Comparison of ENCODE assay signal across 29 mouse cellular contexts in genomic region chr10:12743717-12744116, GRCm38 (mm10).
"Had no signal": no experiment of that assay in that cellular context is flagged by ENCODE, and none has a peak within 500 bp of the region (broad histone marks: within the 10 kb centered on the region; RNA-seq: fewer than 3 reads in every experiment).

No protein-coding gene starts in this region.

- DNase-seq: gastrocnemius, adult 2 months; gastrocnemius, postnatal 10 days; gastrocnemius, postnatal 25 days; heart, adult 18-20 months; heart, postnatal 14 days; heart, postnatal 36 days; kidney, adult 11 months; kidney, adult 2 months; kidney, adult 9 months; kidney, postnatal 14 days; kidney, postnatal 4 days; liver; liver, embryonic 13.5 days had no signal

- H3K27me3 ChIP-seq: heart, embryonic 13.5 days; heart, embryonic 15.5 days; hindbrain, embryonic 12.5 days; intestine, embryonic 15.5 days; kidney, embryonic 15.5 days; limb, embryonic 12.5 days; liver, embryonic 13.5 days had no signal

- H3K9ac ChIP-seq: heart, embryonic 13.5 days; heart, embryonic 15.5 days; hindbrain, embryonic 12.5 days; hindbrain, embryonic 14.5 days; intestine, embryonic 15.5 days; kidney, embryonic 15.5 days; limb, embryonic 12.5 days; liver, embryonic 13.5 days had no signal

- H3K27ac ChIP-seq: gastrocnemius, adult 2 months; heart, embryonic 10.5 days; heart, embryonic 13.5 days; heart, embryonic 15.5 days; hindbrain, embryonic 10.5 days; hindbrain, embryonic 12.5 days; hindbrain, embryonic 14.5 days; intestine, embryonic 15.5 days; kidney, embryonic 15.5 days; kidney, postnatal 0 days; layer of hippocampus, adult 2 months; left cerebral cortex, adult 2 months; limb, embryonic 10.5 days; limb, embryonic 12.5 days; liver, embryonic 13.5 days had no signal

- H3K4me2 ChIP-seq: heart, embryonic 13.5 days; heart, embryonic 15.5 days; hindbrain, embryonic 12.5 days; hindbrain, embryonic 14.5 days; intestine, embryonic 15.5 days; kidney, embryonic 15.5 days; limb, embryonic 12.5 days; liver, embryonic 11.5 days; liver, embryonic 13.5 days had no signal

- H3K4me1 ChIP-seq: hindbrain, embryonic 10.5 days; hindbrain, embryonic 12.5 days; intestine, embryonic 15.5 days; kidney, embryonic 15.5 days; limb, embryonic 10.5 days; liver, embryonic 13.5 days had no signal

- H3K4me3 ChIP-seq: gastrocnemius, adult 2 months; heart, embryonic 10.5 days; heart, embryonic 13.5 days; heart, embryonic 15.5 days; hindbrain, embryonic 10.5 days; hindbrain, embryonic 12.5 days; intestine, embryonic 15.5 days; kidney, embryonic 15.5 days; layer of hippocampus, adult 2 months; left cerebral cortex, adult 2 months; limb, embryonic 10.5 days; limb, embryonic 12.5 days; liver, embryonic 13.5 days had no signal

- ATAC-seq: hindbrain, embryonic 16.5 days; inflammation-experienced regulatory T-cells, adult 6 months; intestine, embryonic 15.5 days had no signal

- H3K9me3 ChIP-seq: heart, embryonic 10.5 days; heart, embryonic 13.5 days; heart, embryonic 15.5 days; hindbrain, embryonic 10.5 days; hindbrain, embryonic 12.5 days; intestine, embryonic 15.5 days; kidney, embryonic 15.5 days; limb, embryonic 10.5 days; limb, embryonic 12.5 days; liver, embryonic 13.5 days had no signal
